Mouse (Mus musculus): Measurements from ENCODE around the gene Gpr176. TPM values are rescaled to one million over a fixed set of nuclear protein-coding genes. Genes with fewer than 3 reads are reported as not detected.

Gpr176 gene
- polyA plus RNA-seq, 1 experiment from 2014 or later: 0.35 TPM

- H3K36me3 ChIP-seq (ENCODE audit: control insufficient read depth, insufficient read depth, low read length): 0 out of 2 replicates have a peak, but pooled peaks cover 3% of the 10 kb centered on the region
These were observed 31.1 kb upstream of the Gpr176 start for GRCm38 (mm10) chr2:118404336-118404735.

GRCm38 (mm10) chr2:118401834-118402727 lies 28.9 kb upstream of the Gpr176 start:
- peak; percentile 45 for ATAC-seq
- Histone ChIP-seq H3K27me3 (replicated peaks; ENCODE audit: control insufficient read depth, insufficient read depth, low read length) (no peaks in the 10 kb centered on the region), H3K4me1 (ENCODE audit: control insufficient read depth, insufficient read depth, low read length) (peaks cover 10% of the 10 kb centered on the region), H3K36me3 (ENCODE audit: control insufficient read depth, insufficient read depth, low read length) (0 out of 2 replicates have a peak, but pooled peaks cover 3% of the 10 kb centered on the region), H3K9ac (ENCODE audit: low read depth, low read length) (no peak overlapping the region), H3K4me3 (ENCODE audit: low read length) (no peak overlapping the region), H3K4me2 (ENCODE audit: low read depth, low read length) (no peak overlapping the region), H3K9me3 (ENCODE audit: control insufficient read depth, low read length) (no peaks in the 10 kb centered on the region), H3K27ac (ENCODE audit: low read length) (peak overlapping the region; percentile 66)
- 54% methylated on average over 5 of the region's 5 CpGs for WGBS

More at GRCm38 (mm10) chr2:118404336-118404735, 31.1 kb upstream of the Gpr176 start:
- H3K9me3 ChIP-seq (ENCODE audit: control insufficient read depth, low read length): no peaks in the 10 kb centered on the region
- ATAC-seq: no peak
- no peak overlapping the region for H3K27ac ChIP-seq (ENCODE audit: low read length)
- no peak overlapping the region for H3K9ac ChIP-seq (ENCODE audit: low read depth, low read length)
- no peak overlapping the region for H3K4me3 ChIP-seq (ENCODE audit: low read length)
- no peak overlapping the region for H3K4me2 ChIP-seq (ENCODE audit: low read depth, low read length)
- WGBS: 78% methylated on average over 5 of the region's 5 CpGs
- H3K4me1 ChIP-seq (ENCODE audit: control insufficient read depth, insufficient read depth, low read length): peaks cover 10% of the 10 kb centered on the region
- no peaks in the 10 kb centered on the region for H3K27me3 ChIP-seq (replicated peaks; ENCODE audit: control insufficient read depth, insufficient read depth, low read length)

GRCm38 (mm10) chr2:118399751-118400150 lies 26.5 kb upstream of the Gpr176 start:
- WGBS: 67% methylated on average over 5 of the region's 5 CpGs
- H3K36me3 ChIP-seq (ENCODE audit: control insufficient read depth, insufficient read depth, low read length): 0 out of 2 replicates have a peak, but pooled peaks cover 3% of the 10 kb centered on the region
- peak; percentile 81 for ATAC-seq

GRCm38 (mm10) chr2:118391201-118391600 lies 18.0 kb upstream of the Gpr176 start:
- Histone ChIP-seq H3K27ac (ENCODE audit: low read length) (no peak overlapping the region), H3K4me1 (ENCODE audit: control insufficient read depth, insufficient read depth, low read length) (peaks cover 8% of the 10 kb centered on the region), H3K9ac (ENCODE audit: low read depth, low read length) (no peak overlapping the region), H3K4me3 (ENCODE audit: low read length) (no peak overlapping the region), H3K9me3 (ENCODE audit: control insufficient read depth, low read length) (no peaks in the 10 kb centered on the region), H3K27me3 (replicated peaks; ENCODE audit: control insufficient read depth, insufficient read depth, low read length) (no peaks in the 10 kb centered on the region), H3K4me2 (ENCODE audit: low read depth, low read length) (no peak overlapping the region), H3K36me3 (ENCODE audit: control insufficient read depth, insufficient read depth, low read length) (no peaks in the 10 kb centered on the region)
- WGBS: 77% methylated on average over 5 of the region's 5 CpGs
- ATAC-seq: no peak

More at GRCm38 (mm10) chr2:118399751-118400150, 26.5 kb upstream of the Gpr176 start:
- Histone ChIP-seq H3K27ac (ENCODE audit: low read length) (no peak overlapping the region), H3K4me2 (ENCODE audit: low read depth, low read length) (no peak overlapping the region), H3K27me3 (replicated peaks; ENCODE audit: control insufficient read depth, insufficient read depth, low read length) (no peaks in the 10 kb centered on the region), H3K9me3 (ENCODE audit: control insufficient read depth, low read length) (no peaks in the 10 kb centered on the region), H3K4me3 (ENCODE audit: low read length) (no peak overlapping the region), H3K4me1 (ENCODE audit: control insufficient read depth, insufficient read depth, low read length) (peaks cover 10% of the 10 kb centered on the region), H3K9ac (ENCODE audit: low read depth, low read length) (no peak overlapping the region)

GRCm38 (mm10) chr2:118390072-118390471 lies 16.9 kb upstream of the Gpr176 start:
- no peak for ATAC-seq
- Histone ChIP-seq H3K9ac (ENCODE audit: low read depth, low read length) (no peak overlapping the region), H3K27ac (ENCODE audit: low read length) (no peak overlapping the region), H3K36me3 (ENCODE audit: control insufficient read depth, insufficient read depth, low read length) (no peaks in the 10 kb centered on the region), H3K4me1 (ENCODE audit: control insufficient read depth, insufficient read depth, low read length) (peaks cover 8% of the 10 kb centered on the region), H3K27me3 (replicated peaks; ENCODE audit: control insufficient read depth, insufficient read depth, low read length) (no peaks in the 10 kb centered on the region), H3K9me3 (ENCODE audit: control insufficient read depth, low read length) (no peaks in the 10 kb centered on the region), H3K4me2 (ENCODE audit: low read depth, low read length) (peak overlapping the region; percentile 76; the same call in 1 of the 2 replicates), H3K4me3 (ENCODE audit: low read length) (no peak overlapping the region)
- 79% methylated on average over 5 of the region's 5 CpGs for WGBS

- ATAC-seq: no peak
- Histone ChIP-seq H3K27ac (ENCODE audit: low read length) (no peak overlapping the region; the same call in 1 of the 2 replicates), H3K4me2 (ENCODE audit: low read depth, low read length) (peak overlapping the region; percentile 76), H3K36me3 (ENCODE audit: control insufficient read depth, insufficient read depth, low read length) (no peaks in the 10 kb centered on the region), H3K4me1 (ENCODE audit: control insufficient read depth, insufficient read depth, low read length) (peaks cover 8% of the 10 kb centered on the region), H3K9me3 (ENCODE audit: control insufficient read depth, low read length) (no peaks in the 10 kb centered on the region), H3K27me3 (replicated peaks; ENCODE audit: control insufficient read depth, insufficient read depth, low read length) (no peaks in the 10 kb centered on the region), H3K9ac (ENCODE audit: low read depth, low read length) (peak overlapping the region; percentile 93; the same call in 1 of the 2 replicates), H3K4me3 (ENCODE audit: low read length) (peak overlapping the region; percentile 86)
- WGBS: 32% methylated on average over 3 of the region's 3 CpGs
These were observed 16.4 kb upstream of the Gpr176 start for GRCm38 (mm10) chr2:118389569-118389968.

GRCm38 (mm10) chr2:118388341-118389335 lies 15.4 kb upstream of the Gpr176 start, which contains the start of gene Eif2ak4:
TSS of gene Eif2ak4 (plus strand) at chr2:118388618.
- WGBS: under 1% methylated on average over 61 of the region's 61 CpGs
- peak; percentile 99 for ATAC-seq
- Histone ChIP-seq H3K27me3 (replicated peaks; ENCODE audit: control insufficient read depth, insufficient read depth, low read length) (no peaks in the 10 kb centered on the region), H3K4me1 (ENCODE audit: control insufficient read depth, insufficient read depth, low read length) (peaks cover 8% of the 10 kb centered on the region), H3K4me3 (ENCODE audit: low read length) (peak within 1 kb of the TSS; percentile 86), H3K4me2 (ENCODE audit: low read depth, low read length) (peak within 1 kb of the TSS; percentile 76), H3K9ac (ENCODE audit: low read depth, low read length) (peak within 1 kb of the TSS; percentile 93), H3K9me3 (ENCODE audit: control insufficient read depth, low read length) (no peaks in the 10 kb centered on the region), H3K36me3 (ENCODE audit: control insufficient read depth, insufficient read depth, low read length) (no peaks in the 10 kb centered on the region), H3K27ac (ENCODE audit: low read length) (peak within 1 kb of the TSS; percentile 88)

- Histone ChIP-seq H3K9ac (ENCODE audit: low read depth, low read length) (no peak overlapping the region), H3K4me3 (ENCODE audit: low read length) (no peak overlapping the region), H3K27me3 (replicated peaks; ENCODE audit: control insufficient read depth, insufficient read depth, low read length) (no peaks in the 10 kb centered on the region), H3K4me2 (ENCODE audit: low read depth, low read length) (no peak overlapping the region), H3K27ac (ENCODE audit: low read length) (no peak overlapping the region), H3K9me3 (ENCODE audit: control insufficient read depth, low read length) (no peaks in the 10 kb centered on the region), H3K36me3 (ENCODE audit: control insufficient read depth, insufficient read depth, low read length) (no peaks in the 10 kb centered on the region), H3K4me1 (ENCODE audit: control insufficient read depth, insufficient read depth, low read length) (no peaks in the 10 kb centered on the region)
- ATAC-seq: no peak
- 73% methylated on average over 5 of the region's 5 CpGs for WGBS
These were observed 10.2 kb upstream of the Gpr176 start for GRCm38 (mm10) chr2:118383387-118383786.

GRCm38 (mm10) chr2:118379756-118380155 lies 6.5 kb upstream of the Gpr176 start:
- no peak for ATAC-seq
- Histone ChIP-seq H3K4me2 (ENCODE audit: low read depth, low read length) (no peak overlapping the region), H3K4me1 (ENCODE audit: control insufficient read depth, insufficient read depth, low read length) (no peaks in the 10 kb centered on the region), H3K36me3 (ENCODE audit: control insufficient read depth, insufficient read depth, low read length) (no peaks in the 10 kb centered on the region), H3K4me3 (ENCODE audit: low read length) (no peak overlapping the region), H3K9ac (ENCODE audit: low read depth, low read length) (no peak overlapping the region), H3K27me3 (replicated peaks; ENCODE audit: control insufficient read depth, insufficient read depth, low read length) (no peaks in the 10 kb centered on the region), H3K9me3 (ENCODE audit: control insufficient read depth, low read length) (no peaks in the 10 kb centered on the region), H3K27ac (ENCODE audit: low read length) (no peak overlapping the region)
- 53% methylated on average over 1 of the region's 1 CpGs for WGBS
